Mouse (Mus musculus): ENCODE measurements around the gene Olfr272.
A peak's percentile ranks its signal among the peaks of the same experiment; 100 is the strongest.

Gene Olfr272

DNA sequence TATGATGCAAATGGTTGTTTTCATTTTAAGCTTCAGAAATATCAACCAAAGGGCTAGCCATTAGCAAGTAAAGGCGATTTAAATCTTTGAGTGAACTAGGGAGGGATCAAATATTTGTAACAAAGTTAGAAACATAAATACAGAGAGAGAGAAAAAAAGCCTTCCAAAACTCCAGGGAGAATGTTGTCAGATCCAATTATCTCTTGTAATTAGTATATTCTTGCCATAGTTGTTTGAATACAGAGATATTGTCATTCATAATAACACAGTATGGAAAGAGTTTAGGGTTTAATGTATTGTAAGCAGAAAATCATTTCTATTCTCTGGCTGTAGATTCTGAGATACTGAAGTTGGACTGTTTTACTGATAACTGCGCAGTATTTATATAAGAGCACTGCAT lies at the start of gene Olfr272:
Gene Olfr272, minus strand, starts transcription at position 101 of the 400 bp plus-strand sequence.
- DNase-seq: no peak

DNA sequence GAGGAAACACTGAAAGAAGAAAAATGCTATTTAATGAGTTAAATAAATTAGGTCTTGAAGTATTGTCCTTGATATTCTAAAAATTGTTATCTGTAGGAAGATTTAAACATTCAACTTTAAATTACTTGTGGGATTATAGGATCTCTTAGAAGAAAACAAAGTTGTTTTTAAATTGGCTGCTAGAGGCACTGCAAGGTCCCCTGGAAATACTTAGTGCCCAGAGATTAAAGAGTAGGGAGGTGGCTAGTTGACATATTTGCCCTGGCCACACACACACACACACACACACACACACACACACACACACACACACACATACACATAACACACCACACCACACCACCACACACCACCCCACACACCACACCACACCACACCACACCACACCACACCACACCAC lies 45.3 kb upstream of the Olfr272 start, which contains the start of gene Olfr270:
Gene Olfr270, plus strand, starts transcription at position 301 of the 400 bp plus-strand sequence.
- no peak for DNase-seq

- DNase-seq: peak; percentile 2
Observed at GRCm38 (mm10) chr4:52958693-52959092, 39.7 kb upstream of the Olfr272 start.

DNA sequence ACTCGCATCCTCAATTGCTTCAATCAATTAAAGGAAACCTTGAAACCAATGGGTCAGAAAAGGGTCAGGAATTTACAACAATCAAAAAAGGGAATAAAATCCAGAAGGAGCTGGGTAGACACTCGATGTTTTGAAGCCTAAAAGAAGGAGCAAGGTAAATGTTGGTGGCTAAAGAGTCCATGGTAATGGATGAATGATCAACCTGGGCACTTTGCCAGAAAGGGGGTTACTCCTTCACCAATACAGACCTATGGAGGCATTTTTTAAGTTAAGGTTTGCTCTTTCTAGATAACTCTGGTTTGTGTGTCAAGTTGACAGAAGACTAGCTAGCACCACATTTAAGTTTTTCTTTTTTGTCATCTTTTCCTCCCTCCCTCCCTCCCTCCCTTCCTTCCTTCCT lies 30.0 kb upstream of the Olfr272 start:
- no peak for DNase-seq

DNA sequence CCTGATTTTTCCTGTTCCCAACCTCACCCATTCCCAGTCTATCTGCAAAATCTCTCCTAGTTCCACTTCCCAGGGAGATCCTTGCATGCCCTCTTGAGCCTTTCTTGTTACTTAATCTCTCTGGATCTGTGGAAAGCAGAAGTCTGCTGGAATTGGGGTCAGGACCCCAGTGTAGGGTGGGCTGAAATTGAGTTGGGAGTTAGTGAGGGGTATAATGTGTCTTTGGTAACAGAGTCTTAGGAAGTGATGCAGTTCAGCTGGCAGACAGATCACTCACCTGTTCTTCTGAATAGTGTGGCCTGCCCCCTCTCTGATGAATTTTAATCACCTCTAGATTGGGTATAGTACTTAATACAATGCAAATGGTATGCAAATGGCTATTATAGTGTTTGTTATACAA lies 27.7 kb upstream of the Olfr272 start:
- no peak for DNase-seq

GRCm38 (mm10) chr4:52930480-52930879 lies 11.5 kb upstream of the Olfr272 start:
- DNase-seq: no peak

DNA sequence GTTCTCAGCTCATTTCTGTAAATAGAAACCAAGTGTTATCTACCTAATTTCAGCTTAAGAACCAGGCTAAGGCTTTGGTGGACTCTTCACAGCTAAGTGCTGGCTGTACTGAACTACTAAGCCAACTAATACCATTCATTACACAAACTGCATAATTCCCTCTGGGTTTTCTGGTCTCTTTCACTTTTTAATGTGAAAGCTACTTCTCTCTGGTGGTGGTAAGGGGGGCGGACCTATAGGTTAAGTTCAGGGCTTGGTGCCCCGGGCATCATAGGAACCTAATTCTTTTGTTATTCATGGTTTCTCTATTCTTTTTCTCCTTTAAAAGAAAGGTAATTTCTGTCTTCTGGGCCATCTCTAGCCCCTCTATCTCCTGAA lies 1.7 kb downstream of the Olfr272 start:
- no peak for DNase-seq

DNA sequence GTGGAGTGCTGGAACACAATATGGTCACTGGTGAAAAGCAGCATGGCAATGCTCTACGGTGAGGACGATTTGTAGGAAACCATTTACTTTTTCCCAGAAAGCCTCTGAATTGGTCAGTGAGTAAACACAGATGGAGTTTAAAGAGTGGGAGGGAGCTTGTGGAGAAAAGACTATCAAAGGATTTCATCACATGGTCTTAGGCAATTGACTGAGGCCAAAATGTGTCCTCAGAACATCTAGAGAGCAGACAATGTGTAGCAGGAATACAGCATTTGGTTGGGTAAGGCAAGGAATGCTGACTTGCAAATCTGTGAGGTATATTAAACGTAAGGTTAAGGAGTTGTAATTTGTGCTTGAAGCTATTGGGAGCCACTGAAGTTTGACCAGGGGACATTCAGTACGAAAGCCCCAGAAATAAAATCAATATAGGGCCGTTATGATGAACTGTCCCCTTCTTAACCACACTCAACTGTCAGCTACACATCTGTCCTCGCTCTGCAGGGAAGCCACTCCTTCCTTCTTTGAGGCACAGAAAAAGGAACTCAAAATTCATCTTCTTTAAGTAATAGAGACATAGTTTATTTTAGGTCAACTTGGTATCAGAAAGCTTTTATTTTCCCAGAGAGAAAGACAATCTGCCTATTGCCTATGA lies 2.2 kb downstream of the Olfr272 start:
- DNase-seq: no peak

DNA sequence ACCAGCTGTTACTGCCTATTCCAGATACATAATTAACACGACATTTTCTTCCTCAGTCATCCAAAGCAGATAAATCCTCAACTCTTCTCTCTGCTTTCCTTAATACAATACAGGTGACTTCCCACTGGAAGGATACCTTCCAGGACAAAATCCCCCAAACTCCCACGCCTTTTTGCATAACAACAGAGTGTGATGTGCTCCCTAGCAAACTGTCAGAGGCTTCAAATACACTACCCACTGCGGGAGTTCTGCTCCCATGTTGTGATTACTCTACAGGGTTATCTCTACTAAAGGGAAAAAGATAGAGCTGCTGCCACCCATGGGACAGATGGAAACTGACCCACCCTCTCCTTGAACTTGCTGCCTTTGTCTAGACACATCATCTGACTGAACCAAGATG lies 6.6 kb downstream of the Olfr272 start:
- no peak for DNase-seq

DNA sequence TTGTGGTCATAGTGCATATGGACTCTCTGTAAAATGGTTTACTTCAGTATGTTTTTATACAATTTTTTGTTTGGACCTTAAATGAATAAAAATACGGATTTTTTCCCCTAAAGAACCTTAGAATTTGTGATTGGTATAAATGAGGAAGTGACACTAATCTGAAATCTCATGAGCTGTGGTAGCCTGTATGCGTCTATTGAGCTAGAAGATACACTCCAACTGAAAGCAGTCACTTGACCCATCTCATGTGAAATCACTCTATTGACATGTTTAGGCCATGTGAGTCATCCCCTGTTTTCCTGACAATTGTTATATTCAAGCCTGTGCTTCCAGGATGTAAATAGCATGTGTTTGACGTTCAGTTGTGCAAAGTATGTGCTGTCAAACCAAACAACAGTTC lies 9.4 kb downstream of the Olfr272 start:
- DNase-seq: no peak

GRCm38 (mm10) chr4:52864156-52864555 lies 54.8 kb downstream of the Olfr272 start:
- no peak for DNase-seq

All from lung, postnatal 14 days (tissue).